Mouse (Mus musculus) hindbrain, embryonic 14.5 days (tissue): ENCODE data around the gene Rnf216. TPM values are rescaled to one million over a fixed set of nuclear protein-coding genes. Genes with fewer than 3 reads are reported as not detected.

Source experiments
- ATAC-seq: fragments of 200-750 bp; cut with Nextera tagmentation; 2 replicates; pipeline ENCODE4 v1.8.0; 2017; ENCODE audit warnings: moderate number of reproducible peaks, mild to moderate bottlenecking, moderate TSS enrichment, moderate library complexity; ENCODE audit not compliant: low FRiP score
- DNase-seq: peaks from one replicate; pipeline ENCODE4 v3.0.0-alpha.2; 2015; ENCODE audit warnings: low spot score
- H3K27ac ChIP-seq: fragments of 300-500 bp; sonication (generic); 2 replicates; pipeline ENCODE4 v1.5.1; 2014; ENCODE audit warnings: mild to moderate bottlenecking, moderate library complexity
- H3K27me3 ChIP-seq: fragments of 300-500 bp; sonication (generic); 2 replicates; pipeline ENCODE4 v1.6.1; 2014; ENCODE audit warnings: mild to moderate bottlenecking, low read length, mixed read lengths; ENCODE audit not compliant: control insufficient read depth, insufficient read depth
- H3K36me3 ChIP-seq: fragments of 300-500 bp; sonication (generic); replicated peaks from 2 replicates; pipeline ENCODE4 v1.6.1; 2014; ENCODE audit not compliant: control insufficient read depth, insufficient read depth
- H3K4me1 ChIP-seq: fragments of 300-500 bp; sonication (generic); replicated peaks from 2 replicates; pipeline ENCODE4 v1.6.1; 2014; ENCODE audit warnings: antibody characterized with exemption, low read length, mixed read lengths; ENCODE audit not compliant: control insufficient read depth, insufficient read depth
- H3K4me2 ChIP-seq: fragments of 300-500 bp; sonication (generic); replicated peaks from 2 replicates; pipeline ENCODE4 v1.6.1; 2014; ENCODE audit warnings: mild to moderate bottlenecking, moderate library complexity
- H3K4me3 ChIP-seq: fragments of 300-500 bp; sonication (generic); replicated peaks from 2 replicates; pipeline ENCODE4 v1.5.1; 2014; ENCODE audit warnings: mild to moderate bottlenecking, low read length
- H3K9ac ChIP-seq: fragments of 300-500 bp; sonication (generic); 2 replicates; pipeline ENCODE4 v1.6.1; 2014
- H3K9me3 ChIP-seq: fragments of 300-500 bp; sonication (generic); 2 replicates; pipeline ENCODE4 v1.6.1; 2016; ENCODE audit warnings: low read length; ENCODE audit not compliant: control insufficient read depth
- WGBS: fragments of 180-500 bp; shearing (Covaris S2); extraction: QIAGEN DNeasy Blood & Tissue Kit; methylation state at CpG from one replicate; pipeline ENCODE4 v1.1.7; 2014; 5-methylcytosine and 5-hydroxymethylcytosine counted together
- polyA plus RNA-seq: library from polyadenylated mRNA; unstranded; fragments of >200 nt; fragmentation: Nextera tagmentation; extraction: Ambion mirVana; gene quantifications from 2 replicates; pipeline ENCODE4 v1.2.1, GENCODE M21; 2014

Rnf216 gene
- polyA plus RNA-seq, 1 experiment from 2014 or later = 29.8 TPM

DNA sequence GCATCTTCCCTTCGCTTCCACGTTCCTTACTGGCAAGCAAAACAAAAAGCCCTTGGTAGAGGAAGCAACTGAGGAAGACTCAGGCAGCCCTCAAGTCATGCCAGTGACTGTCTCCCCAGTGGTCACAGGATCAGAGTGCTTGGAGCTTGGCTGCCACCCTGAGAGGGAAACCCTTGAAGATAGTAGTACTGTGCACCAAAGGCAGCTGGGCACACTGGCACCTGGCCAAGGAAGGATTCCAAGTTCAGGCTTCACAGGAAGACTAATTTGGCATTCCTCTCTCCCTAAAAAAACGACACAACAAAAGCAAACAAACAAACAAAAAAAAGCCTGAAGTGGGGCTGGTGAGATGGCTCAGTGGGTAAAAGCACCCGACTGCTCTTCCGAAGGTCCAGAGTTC, 124.3 kb downstream of the Rnf216 start:
- Histone ChIP-seq H3K36me3 (peaks cover 24% of the 10 kb centered on the region), H3K4me2 (no peak overlapping the region), H3K9ac (no peak overlapping the region), H3K27ac (no peak overlapping the region), H3K4me1 (no peaks in the 10 kb centered on the region), H3K4me3 (no peak overlapping the region), H3K27me3 (no peaks in the 10 kb centered on the region), H3K9me3 (no peaks in the 10 kb centered on the region)
- ATAC-seq = no peak
- WGBS = 77% methylated on average over 5 of the region's 5 CpGs
- peak; percentile 68 for DNase-seq

DNA sequence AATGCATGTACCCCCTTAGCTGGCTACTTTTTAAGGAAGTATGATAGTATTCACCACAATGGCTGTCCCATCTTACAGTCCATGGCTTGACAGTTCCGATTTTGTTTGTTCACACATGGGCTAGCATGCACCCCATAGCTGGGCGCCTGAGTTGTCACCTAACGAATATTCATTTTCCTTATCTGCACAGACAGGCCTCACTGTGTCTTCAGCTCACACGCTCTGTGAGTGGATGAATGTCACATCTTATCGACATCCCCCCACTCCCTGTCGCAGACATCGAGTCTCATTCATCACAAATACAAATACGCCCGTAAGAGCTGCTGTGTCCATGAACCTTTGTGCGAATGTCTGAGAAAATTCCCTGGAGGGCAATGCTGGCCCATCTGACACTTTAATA, 128.5 kb downstream of the Rnf216 start:
- no peak for DNase-seq
- no peaks in the 10 kb centered on the region for H3K36me3 ChIP-seq
- H3K27ac ChIP-seq = no peak overlapping the region
- no peaks in the 10 kb centered on the region for H3K27me3 ChIP-seq
- no peaks in the 10 kb centered on the region for H3K4me1 ChIP-seq
- H3K4me2 ChIP-seq = no peak overlapping the region
- H3K9ac ChIP-seq = no peak overlapping the region
- no peaks in the 10 kb centered on the region for H3K9me3 ChIP-seq
- H3K4me3 ChIP-seq = no peak overlapping the region
- 61% methylated on average over 10 of the region's 10 CpGs for WGBS
- ATAC-seq = no peak

DNA sequence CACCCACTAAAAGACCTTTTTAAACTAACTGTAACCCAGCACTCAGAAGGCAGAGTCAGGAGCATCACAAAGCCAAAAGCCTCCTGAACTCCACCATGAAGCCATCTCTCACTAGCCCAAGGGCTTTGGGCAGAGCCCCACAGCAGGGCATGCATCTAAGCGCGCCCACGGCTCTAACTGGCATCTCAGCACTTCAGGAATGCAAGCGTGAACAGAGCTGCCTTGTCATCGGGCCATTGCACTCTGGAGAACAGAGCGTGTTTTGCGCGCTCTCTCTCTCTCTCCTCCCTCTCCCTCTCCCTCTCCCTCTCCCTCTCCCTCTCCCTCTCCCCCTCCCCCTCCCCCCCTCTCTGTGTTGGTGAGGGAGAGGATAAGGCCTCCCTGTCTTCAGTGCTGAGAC, 129.6 kb downstream of the Rnf216 start:
- Histone ChIP-seq H3K27me3 (no peaks in the 10 kb centered on the region), H3K9ac (no peak overlapping the region), H3K4me3 (no peak overlapping the region), H3K36me3 (no peaks in the 10 kb centered on the region), H3K27ac (no peak overlapping the region), H3K9me3 (no peaks in the 10 kb centered on the region), H3K4me1 (no peaks in the 10 kb centered on the region), H3K4me2 (no peak overlapping the region)
- no peak for ATAC-seq
- whole genome bisulfite sequencing = 68% methylated on average over 8 of the region's 8 CpGs
- no peak for DNase-seq

DNA sequence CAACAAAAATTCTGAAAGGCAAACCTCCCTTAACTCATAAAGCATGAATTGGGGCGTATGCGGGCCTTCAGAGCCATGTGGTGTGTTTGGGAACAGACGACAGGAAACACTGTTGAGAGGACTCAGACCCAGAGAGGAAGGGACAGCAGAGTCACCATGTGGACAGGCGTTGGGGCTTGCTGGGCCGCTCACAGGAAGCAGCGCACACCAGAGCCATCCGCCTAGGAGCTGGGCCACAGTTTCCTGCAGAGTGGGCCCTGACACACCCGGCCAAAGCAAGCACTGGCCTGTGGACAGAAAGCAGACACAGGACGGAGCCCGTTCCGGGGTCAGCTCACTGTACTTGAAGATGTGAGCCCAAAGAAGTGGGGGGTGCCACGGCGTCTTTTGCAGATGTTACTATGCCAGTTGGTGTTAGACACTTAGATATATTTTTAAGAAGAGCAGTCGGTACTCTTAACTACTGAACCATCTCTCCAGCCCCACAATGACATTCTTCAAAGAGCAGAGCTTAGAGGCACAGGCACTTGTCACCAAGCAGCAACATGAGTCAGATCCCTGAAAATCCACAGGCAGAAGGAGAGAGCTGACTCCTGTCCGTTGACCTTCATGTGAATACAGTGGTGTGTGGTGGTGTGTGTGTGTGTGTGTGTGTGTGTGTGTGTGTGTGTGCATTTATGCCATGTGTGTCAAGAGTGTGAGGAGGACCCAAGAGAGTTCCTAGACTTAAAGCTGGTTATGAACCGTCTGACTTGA, 130.6 kb downstream of the Rnf216 start:
- WGBS = 83% methylated on average over 16 of the region's 16 CpGs
- H3K27ac ChIP-seq = no peak overlapping the region
- ATAC-seq (no peak), DNase-seq (no peak)
- H3K36me3 ChIP-seq = no peaks in the 10 kb centered on the region
- no peaks in the 10 kb centered on the region for H3K9me3 ChIP-seq
- no peak overlapping the region for H3K9ac ChIP-seq
- no peak overlapping the region for H3K4me2 ChIP-seq
- no peak overlapping the region for H3K4me3 ChIP-seq
- H3K4me1 ChIP-seq = no peaks in the 10 kb centered on the region; the same call in 1 of the 2 replicates
- no peaks in the 10 kb centered on the region for H3K27me3 ChIP-seq

DNA sequence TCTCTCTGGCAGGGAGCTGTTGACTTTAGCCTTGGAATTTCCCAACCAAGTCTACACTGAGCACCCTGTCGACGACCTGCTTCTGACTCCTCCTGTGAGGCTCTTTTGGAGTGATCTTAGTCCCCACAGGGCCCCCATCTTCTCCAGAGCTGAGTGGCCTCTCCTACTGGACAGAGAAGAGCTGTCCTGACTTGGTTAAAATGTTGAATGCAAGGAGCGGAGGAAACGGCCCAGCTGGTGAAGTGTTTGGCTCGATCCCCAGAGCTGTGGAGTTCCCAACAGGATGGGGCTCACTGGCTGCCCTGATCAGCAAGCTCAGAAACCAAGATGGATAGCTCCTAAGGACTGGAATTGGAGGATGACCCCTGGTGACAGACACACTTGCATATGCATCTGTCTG, 136.3 kb downstream of the Rnf216 start:
- no peak overlapping the region for H3K4me2 ChIP-seq
- no peak overlapping the region for H3K9ac ChIP-seq
- peaks cover 27% of the 10 kb centered on the region for H3K36me3 ChIP-seq
- no peaks in the 10 kb centered on the region for H3K27me3 ChIP-seq
- H3K9me3 ChIP-seq = no peaks in the 10 kb centered on the region
- no peak overlapping the region for H3K4me3 ChIP-seq
- no peak for ATAC-seq
- H3K27ac ChIP-seq = no peak overlapping the region
- peaks cover 4% of the 10 kb centered on the region; the same call in 1 of the 2 replicates for H3K4me1 ChIP-seq
- DNase-seq = peak; percentile 44
- WGBS = 58% methylated on average over 5 of the region's 5 CpGs

DNA sequence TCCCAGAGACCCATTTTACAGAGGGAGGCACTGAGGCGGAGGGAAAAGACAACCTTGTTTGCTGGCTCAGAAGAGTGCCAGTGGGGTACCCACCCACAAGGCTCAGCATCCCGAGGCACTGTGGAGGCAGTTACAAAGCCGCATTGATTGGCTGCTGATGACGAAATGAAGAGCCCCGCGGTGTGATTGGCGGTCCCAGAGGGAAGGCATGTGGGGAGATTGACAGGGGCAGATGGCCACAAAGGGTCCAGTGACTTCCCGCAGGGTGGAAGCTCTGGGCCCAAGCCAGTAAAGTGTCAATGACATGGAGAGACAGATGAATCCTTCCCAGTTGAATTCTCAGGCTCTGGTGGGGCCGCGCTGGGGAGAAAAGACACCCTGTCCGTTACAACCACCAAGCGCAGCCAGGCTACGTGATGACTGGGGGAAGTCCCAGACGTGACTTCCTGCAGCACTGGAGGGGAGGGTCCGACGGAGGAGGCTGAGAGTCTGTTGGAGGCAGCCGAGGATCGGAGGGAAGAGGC, 138.1 kb downstream of the Rnf216 start:
- DNase-seq (peak; percentile 73), ATAC-seq (peak; percentile 79)
- H3K36me3 ChIP-seq = peaks cover 46% of the 10 kb centered on the region
- no peak overlapping the region for H3K9ac ChIP-seq
- H3K27ac ChIP-seq = peak overlapping the region; percentile 30; the same call in 1 of the 2 replicates
- H3K4me3 ChIP-seq = no peak overlapping the region
- no peaks in the 10 kb centered on the region for H3K27me3 ChIP-seq
- WGBS = 5% methylated on average over 18 of the region's 18 CpGs
- H3K4me2 ChIP-seq = peak overlapping the region; percentile 28
- H3K9me3 ChIP-seq = no peaks in the 10 kb centered on the region
- H3K4me1 ChIP-seq = peaks cover 4% of the 10 kb centered on the region; the same call in 1 of the 2 replicates

DNA sequence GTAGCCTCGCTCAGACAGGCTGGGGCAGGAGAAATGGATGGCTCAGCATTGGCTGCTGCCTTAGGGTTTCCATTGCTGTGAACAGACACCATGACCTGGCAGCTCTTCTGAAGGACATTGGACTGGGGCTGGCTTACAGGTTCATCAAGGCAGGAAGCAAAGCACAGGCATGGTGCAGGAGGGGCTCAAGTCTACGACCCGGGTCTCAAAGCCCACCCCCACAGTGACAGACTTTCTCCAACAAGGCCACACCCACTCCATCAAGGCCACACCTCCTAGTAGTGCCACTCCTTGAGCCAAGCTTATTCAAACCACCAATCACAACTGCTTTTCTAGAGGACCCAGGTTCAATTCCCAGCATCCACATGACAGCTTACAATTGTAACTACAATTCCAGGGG, 138.8 kb downstream of the Rnf216 start:
- Histone ChIP-seq H3K36me3 (peaks cover 53% of the 10 kb centered on the region), H3K27ac (no peak overlapping the region)

DNA sequence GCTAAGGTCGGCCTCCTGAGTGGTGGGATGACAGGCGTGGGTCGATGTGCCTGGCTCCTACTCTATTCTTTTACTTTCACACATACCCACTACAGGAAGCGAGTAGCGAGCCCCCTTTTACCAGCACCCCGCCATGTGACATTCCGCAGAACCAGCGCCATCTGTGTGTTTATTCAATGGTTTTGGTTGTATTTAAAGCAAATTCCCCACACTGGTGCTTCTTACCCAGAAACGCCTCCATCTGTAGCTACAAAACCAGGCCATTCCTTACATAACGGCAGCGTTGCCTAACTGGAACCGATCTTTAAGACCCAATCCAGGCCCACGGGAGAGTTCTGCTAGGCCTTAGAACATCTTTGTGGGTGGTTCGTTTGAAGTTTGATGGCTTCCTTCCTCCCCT, 144.4 kb downstream of the Rnf216 start:
- WGBS = 94% methylated on average over 14 of the region's 14 CpGs
- peaks cover 71% of the 10 kb centered on the region for H3K36me3 ChIP-seq
- no peak overlapping the region; the same call in 1 of the 2 replicates for H3K27ac ChIP-seq
- no peak overlapping the region for H3K4me2 ChIP-seq
- peaks cover 30% of the 10 kb centered on the region for H3K4me1 ChIP-seq
- no peaks in the 10 kb centered on the region for H3K9me3 ChIP-seq
- no peak for DNase-seq
- H3K27me3 ChIP-seq = no peaks in the 10 kb centered on the region
- no peak for ATAC-seq
- H3K9ac ChIP-seq = no peak overlapping the region
- no peak overlapping the region for H3K4me3 ChIP-seq

More for the DNA sequence above, 138.8 kb downstream of the Rnf216 start:
- Histone ChIP-seq H3K4me1 (peaks cover 4% of the 10 kb centered on the region; the same call in 1 of the 2 replicates), H3K9ac (no peak overlapping the region), H3K27me3 (no peaks in the 10 kb centered on the region), H3K9me3 (no peaks in the 10 kb centered on the region), H3K4me2 (no peak overlapping the region), H3K4me3 (no peak overlapping the region)
- no peak for ATAC-seq
- WGBS = 58% methylated on average over 3 of the region's 3 CpGs
- no peak for DNase-seq

DNA sequence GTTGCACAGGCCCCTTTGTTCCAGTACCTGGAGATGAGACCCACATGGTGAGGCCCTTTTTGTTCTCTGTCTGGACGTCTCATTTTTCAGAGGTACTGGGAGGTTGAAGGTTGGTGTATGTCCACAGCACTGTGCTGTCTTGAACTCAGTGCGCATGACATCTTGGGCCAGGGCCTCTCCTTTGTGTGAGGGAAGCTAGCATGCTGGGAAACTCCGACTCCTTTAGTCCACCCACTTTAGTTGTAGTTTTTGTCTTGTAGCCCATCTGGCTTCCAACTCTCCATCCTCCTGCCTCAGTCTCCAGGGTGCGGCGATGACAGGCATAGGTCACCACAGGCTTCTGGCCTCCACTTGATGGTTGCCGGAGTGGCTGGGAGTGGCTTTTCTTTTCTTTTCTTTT, 148.1 kb downstream of the Rnf216 start:
- WGBS = 39% methylated on average over 6 of the region's 6 CpGs
- Histone ChIP-seq H3K9me3 (no peaks in the 10 kb centered on the region), H3K4me2 (peak overlapping the region; percentile 75), H3K4me1 (peaks cover 32% of the 10 kb centered on the region), H3K36me3 (peaks cover 34% of the 10 kb centered on the region), H3K27me3 (no peaks in the 10 kb centered on the region), H3K9ac (peak overlapping the region; percentile 89), H3K27ac (peak overlapping the region; percentile 90), H3K4me3 (peak overlapping the region; percentile 59)
- no peak for ATAC-seq
- no peak for DNase-seq
